8 mouse cellular contexts compared by ENCODE assay signal in the genomic region with DNA sequence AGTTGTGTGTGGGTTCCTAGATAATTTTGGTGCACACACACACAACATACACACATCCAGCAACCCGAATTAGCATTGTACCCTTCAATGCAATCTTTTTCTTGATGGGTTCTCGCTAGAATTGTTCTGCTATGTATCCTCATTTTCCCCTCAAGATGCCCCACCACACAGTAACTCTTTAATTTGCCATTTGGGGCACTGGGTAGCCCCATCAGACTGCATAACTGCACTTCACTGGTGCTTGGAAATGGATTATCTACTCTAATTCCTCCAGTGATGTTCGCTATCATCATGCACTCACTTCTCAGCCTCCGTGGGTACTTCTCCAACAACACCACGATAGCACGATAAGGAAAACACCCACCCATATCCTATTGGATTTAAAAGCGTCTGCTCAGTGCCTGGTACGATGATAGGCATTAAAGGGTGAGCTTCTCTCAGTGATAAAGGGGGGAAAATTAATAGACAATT. TPM values are rescaled to one million over a fixed set of nuclear protein-coding genes. Genes with fewer than 3 reads are reported as not detected.
DNase-seq lines count a peak whose midpoint lies in the region; ATAC-seq lines count a peak whose summit lies in the region.

No protein-coding gene starts in this region.

- H3K4me1 ChIP-seq in heart, embryonic 11.5 days (ENCODE audit: control insufficient read depth, insufficient read depth, low read length): no peaks in the 10 kb centered on the region
- H3K4me1 ChIP-seq in limb, embryonic 15.5 days: peaks cover 12% of the 10 kb centered on the region

- DNase-seq in heart, adult 8-10 months (ENCODE audit: low spot score): no peak
- peak; percentile 32 to 47 for DNase-seq in right cerebral cortex, adult 2 months (ENCODE audit: low spot score in 2 of 2)
- no peak for DNase-seq in right cerebral cortex, postnatal 36 days (ENCODE audit: low spot score in 2 of 2)
- DNase-seq in thymus, postnatal 36 days: no peak
- DNase-seq in spleen, postnatal 4 days (ENCODE audit: low spot score in 2 of 2): no peak

- 19% methylated on average over 8 of the region's 8 CpGs for WGBS in heart, embryonic 11.5 days (ENCODE audit: insufficient replicate concordance)
- 28% methylated on average over 8 of the region's 8 CpGs for WGBS in limb, embryonic 15.5 days

- H3K27ac ChIP-seq in heart, embryonic 11.5 days (ENCODE audit: low read depth, low read length): no peak overlapping the region
- no peak overlapping the region for H3K27ac ChIP-seq in limb, embryonic 15.5 days

- peak overlapping the region; percentile 67 for H3K4me2 ChIP-seq in heart, embryonic 11.5 days
- peak overlapping the region; percentile 94 for H3K4me2 ChIP-seq in limb, embryonic 15.5 days

- no peak for ATAC-seq in heart, embryonic 11.5 days (replicated peaks; ENCODE audit: insufficient number of reproducible peaks, low FRiP score, low TSS enrichment)
- ATAC-seq in limb, embryonic 15.5 days (ENCODE audit: insufficient number of reproducible peaks, low FRiP score, low TSS enrichment, low read depth): no peak
- no peak for ATAC-seq in erythroblast, adult 5-6 weeks (replicated peaks; ENCODE audit: low FRiP score, poor library complexity, severe bottlenecking)

- peak overlapping the region; percentile 72 for H3K4me3 ChIP-seq in heart, embryonic 11.5 days (ENCODE audit: low read depth, low read length)
- H3K4me3 ChIP-seq in limb, embryonic 15.5 days: peak overlapping the region; percentile 59

- 0 out of 2 replicates have a peak, but pooled peaks cover 7% of the 10 kb centered on the region for H3K27me3 ChIP-seq in heart, embryonic 11.5 days (ENCODE audit: control insufficient read depth, insufficient read depth, low read length)
- H3K27me3 ChIP-seq in limb, embryonic 15.5 days: peaks cover 24% of the 10 kb centered on the region

- no peaks in the 10 kb centered on the region for H3K9me3 ChIP-seq in heart, embryonic 11.5 days (replicated peaks; ENCODE audit: control insufficient read depth, low read length)
- no peaks in the 10 kb centered on the region for H3K9me3 ChIP-seq in limb, embryonic 15.5 days

- H3K9ac ChIP-seq in heart, embryonic 11.5 days (ENCODE audit: low read depth, low read length): no peak overlapping the region
- no peak overlapping the region for H3K9ac ChIP-seq in limb, embryonic 15.5 days

- H3K36me3 ChIP-seq in heart, embryonic 11.5 days (ENCODE audit: control insufficient read depth, insufficient read depth, low read length): no peaks in the 10 kb centered on the region
- H3K36me3 ChIP-seq in limb, embryonic 15.5 days: no peaks in the 10 kb centered on the region

RNA-seq across cellular contexts. Expression of a gene that starts 0.9 kb away (rescaled TPM):
- 1.7 and 2.1 TPM in 2 replicates for polyA plus RNA-seq in heart, embryonic 11.5 days (2014; fragmentation: Nextera tagmentation; extraction: Ambion mirVana)
- under 1 TPM in 3 of 4 experiments, not detected in 1; 0.22 to 0.30 (median 0.22) TPM for total RNA-seq in heart, adult 8-10 months (2022)
- polyA plus RNA-seq in limb, embryonic 15.5 days (2015; fragmentation: Nextera tagmentation; extraction: Ambion mirVana): 0.74 and 1.5 TPM in 2 replicates
- not detected in 2 replicates for total RNA-seq in erythroblast, adult 5-6 weeks (2015; ENCODE audit: low replicate concordance)
- not detected in 2 replicates for total RNA-seq in erythroblast, adult 5-6 weeks (2017; ENCODE audit: low replicate concordance)

Comparison
In these comparisons a context has a peak if more than half of its experiments do, and no peak if none do; other contexts are left out.
1. DNase-seq: peak in right cerebral cortex, adult 2 months (2 of 2); none in heart, adult 8-10 months (single experiment), right cerebral cortex, postnatal 36 days (0 of 2), thymus, postnatal 36 days (0 of 2) and spleen, postnatal 4 days (0 of 2).